Mouse (Mus musculus): ENCODE results near the gene Sdc4.

The Sdc4 gene

GRCm38 (mm10) chr2:164429881-164430615, 13.6 kb downstream of the Sdc4 start:
- DNase-seq = no peak

GRCm38 (mm10) chr2:164428451-164428850, 15.2 kb downstream of the Sdc4 start:
- no peak for DNase-seq

GRCm38 (mm10) chr2:164426952-164427351, 16.7 kb downstream of the Sdc4 start:
- no peak for DNase-seq

GRCm38 (mm10) chr2:164426121-164426520, 17.6 kb downstream of the Sdc4 start:
- no peak for DNase-seq

- no peak for DNase-seq
Measured at GRCm38 (mm10) chr2:164425401-164425800, 18.3 kb downstream of the Sdc4 start.

- DNase-seq = no peak
Measured at GRCm38 (mm10) chr2:164424406-164424805, 19.3 kb downstream of the Sdc4 start.

GRCm38 (mm10) chr2:164423464-164423863, 20.2 kb downstream of the Sdc4 start:
- peak; percentile 20 for DNase-seq

- DNase-seq = no peak
Measured at GRCm38 (mm10) chr2:164422675-164423393, 20.9 kb downstream of the Sdc4 start.

- DNase-seq = no peak
Measured at GRCm38 (mm10) chr2:164421979-164422378, 21.7 kb downstream of the Sdc4 start.

GRCm38 (mm10) chr2:164421306-164421705, 22.4 kb downstream of the Sdc4 start:
- DNase-seq = no peak

- no peak for DNase-seq
Measured at GRCm38 (mm10) chr2:164419489-164419888, 24.2 kb downstream of the Sdc4 start.

GRCm38 (mm10) chr2:164418308-164418875, 25.3 kb downstream of the Sdc4 start:
- no peak for DNase-seq

- no peak for DNase-seq
Measured at GRCm38 (mm10) chr2:164417198-164417597, 26.5 kb downstream of the Sdc4 start.

- no peak for DNase-seq
Measured at GRCm38 (mm10) chr2:164414581-164414980, 29.1 kb downstream of the Sdc4 start.

- DNase-seq = no peak
Measured at GRCm38 (mm10) chr2:164414167-164414566, 29.5 kb downstream of the Sdc4 start.

GRCm38 (mm10) chr2:164407708-164408107, 36.0 kb downstream of the Sdc4 start:
- DNase-seq = peak; percentile 47

GRCm38 (mm10) chr2:164405519-164405918, 38.2 kb downstream of the Sdc4 start:
- no peak for DNase-seq

GRCm38 (mm10) chr2:164405060-164405459, 38.6 kb downstream of the Sdc4 start, which contains the start of gene Matn4:
Gene Matn4, minus strand, starts transcription at chr2:164405160.
- no peak for DNase-seq

GRCm38 (mm10) chr2:164404082-164404990, 39.4 kb downstream of the Sdc4 start:
- no peak for DNase-seq

GRCm38 (mm10) chr2:164403396-164404081, 40.1 kb downstream of the Sdc4 start:
- no peak for DNase-seq

- DNase-seq = peak; percentile 21
Measured at GRCm38 (mm10) chr2:164402906-164403305, 40.8 kb downstream of the Sdc4 start, which contains the start of gene Rbpjl. Gene Rbpjl, plus strand, starts transcription at chr2:164403141.

- DNase-seq = no peak
Measured at GRCm38 (mm10) chr2:164396911-164397310, 46.8 kb downstream of the Sdc4 start.
